Mouse (Mus musculus) adrenal gland, adult 10 weeks (tissue): ENCODE results near the gene Itih1. TPM values are rescaled to one million over a fixed set of nuclear protein-coding genes. Genes with fewer than 3 reads are reported as not detected.

Experiments
- polyA plus RNA-seq: library from polyadenylated mRNA; stranded (reverse); fragments of 350-450 nt; fragmentation: Illumina TruSeq; extraction: RNeasy Lipid Tissue Mini Kit (QIAGEN cat#74804); gene quantifications from one replicate; pipeline ENCODE4 v1.2.3, GENCODE M21; 2014; ENCODE audit warnings: low read depth, low replicate concordance

Gene Itih1
- not detected for polyA plus RNA-seq

GRCm38 (mm10) chr14:30943038-30943437, at the start of gene Itih1:
Itih1 (minus strand) TSS chr14:30943289.

GRCm38 (mm10) chr14:30951154-30951825, 8.2 kb upstream of the Itih1 start, which contains the start of gene Nek4:
Nek4 (plus strand) TSS chr14:30951377.

GRCm38 (mm10) chr14:30923375-30924105, 19.5 kb downstream of the Itih1 start, which contains the start of gene Itih3:
Itih3 (minus strand) TSS chr14:30923760.

GRCm38 (mm10) chr14:30886204-30886603, 56.9 kb downstream of the Itih1 start, which contains the start of gene Itih4:
Itih4 (plus strand) TSS chr14:30886476.

Other genes starting within 250 kb of the Itih1 start
- 21.9 TPM for gene Sfmbt1, start 228.4 kb downstream of the Itih1 start, polyA plus RNA-seq
- 8.3 TPM for gene Tmem110, start 117.7 kb downstream of the Itih1 start, polyA plus RNA-seq
- gene Mustn1, start 64.1 kb downstream of the Itih1 start, polyA plus RNA-seq: 0.52 TPM
- 0.35 TPM for gene Itih4, start 56.8 kb downstream of the Itih1 start, polyA plus RNA-seq
- gene Itih3, start 19.5 kb downstream of the Itih1 start, polyA plus RNA-seq: not detected
- gene Nek4, start 8.1 kb upstream of the Itih1 start, polyA plus RNA-seq: 18.3 TPM
- gene Glt8d1, start 58.1 kb upstream of the Itih1 start, polyA plus RNA-seq: 154 TPM
- gene Spcs1, start 58.4 kb upstream of the Itih1 start, polyA plus RNA-seq: 454 TPM
- 93.6 TPM for gene Pbrm1, start 75.8 kb upstream of the Itih1 start, polyA plus RNA-seq
- gene Gnl3, start 75.9 kb upstream of the Itih1 start, polyA plus RNA-seq: 211 TPM
- gene Smim4, start 185.7 kb upstream of the Itih1 start, polyA plus RNA-seq: 16.9 TPM
- gene Nt5dc2, start 187.8 kb upstream of the Itih1 start, polyA plus RNA-seq: 1.5 TPM
- gene Stab1, start 225.4 kb upstream of the Itih1 start, polyA plus RNA-seq: 5.4 TPM